Mouse (Mus musculus) midbrain, postnatal 0 days (tissue): ENCODE results near the gene Uncx. TPM values are rescaled to one million over a fixed set of nuclear protein-coding genes. Genes with fewer than 3 reads are reported as not detected.

ENCODE experiments used
- ATAC-seq: fragments of 200-750 bp; cut with Nextera tagmentation; 2 replicates; pipeline ENCODE4 v1.8.0; 2017; ENCODE audit warnings: moderate number of reproducible peaks, mild to moderate bottlenecking, moderate TSS enrichment, moderate library complexity; ENCODE audit not compliant: low FRiP score
- DNase-seq: peaks from one replicate; pipeline ENCODE4 v3.0.0-alpha.2; 2015; ENCODE audit warnings: low spot score
- H3K27ac ChIP-seq: fragments of 300-500 bp; sonication (generic); 2 replicates; pipeline ENCODE4 v1.5.1; 2014; ENCODE audit warnings: low read depth, mild to moderate bottlenecking, low read length, mixed read lengths
- H3K27me3 ChIP-seq: fragments of 300-500 bp; sonication (generic); 2 replicates; pipeline ENCODE4 v1.6.1; 2014; ENCODE audit warnings: low read length, control low read depth, mixed read lengths; ENCODE audit not compliant: insufficient read depth
- H3K36me3 ChIP-seq: fragments of 300-500 bp; sonication (generic); 2 replicates; pipeline ENCODE4 v1.6.1; 2014; ENCODE audit warnings: low read length, control low read depth, mixed read lengths; ENCODE audit not compliant: insufficient read depth
- H3K4me1 ChIP-seq: fragments of 300-500 bp; sonication (generic); 2 replicates; pipeline ENCODE4 v1.6.1; 2014; ENCODE audit warnings: mild to moderate bottlenecking, control low read depth, antibody characterized with exemption, low read length, mixed read lengths; ENCODE audit not compliant: insufficient read depth
- H3K4me2 ChIP-seq: fragments of 300-500 bp; sonication (generic); 2 replicates; pipeline ENCODE4 v1.6.1; 2014; ENCODE audit warnings: low read depth, mild to moderate bottlenecking, low read length, mixed read lengths; ENCODE audit not compliant: poor library complexity, severe bottlenecking
- H3K4me3 ChIP-seq: fragments of 300-500 bp; sonication (generic); 2 replicates; pipeline ENCODE4 v1.5.1; 2014; ENCODE audit warnings: low read depth, mild to moderate bottlenecking, low read length, moderate library complexity
- H3K9ac ChIP-seq: fragments of 300-500 bp; sonication (generic); replicated peaks from 2 replicates; pipeline ENCODE4 v1.6.1; 2014; ENCODE audit warnings: mild to moderate bottlenecking, low read length, moderate library complexity, mixed read lengths; ENCODE audit not compliant: poor library complexity, severe bottlenecking
- H3K9me3 ChIP-seq: fragments of 300-500 bp; sonication (generic); 2 replicates; pipeline ENCODE4 v1.6.1; 2016; ENCODE audit warnings: low read length, control low read depth
- CTCF ChIP-seq: IDR thresholded peaks from 2 replicates; pipeline ENCODE4 v1.5.1; 2016; ENCODE audit warnings: antibody characterized with exemption, mild to moderate bottlenecking
- WGBS: fragments of 180-500 bp; shearing (Covaris S2); extraction: QIAGEN DNeasy Blood & Tissue Kit; methylation state at CpG from one replicate; pipeline ENCODE4 v1.1.7; 2014; 5-methylcytosine and 5-hydroxymethylcytosine counted together
- polyA plus RNA-seq: library from polyadenylated mRNA; unstranded; fragments of >200 nt; fragmentation: Nextera tagmentation; extraction: Ambion mirVana; gene quantifications from 2 replicates; pipeline ENCODE4 v1.2.1, GENCODE M21; 2015
- total RNA-seq: library from RNA; depleted of rRNA; stranded (reverse); fragments of >200 nt; gene quantifications from 2 replicates; pipeline ENCODE4 v1.2.3, GENCODE M21; 2014

The Uncx gene
- total and polyA plus RNA-seq, 2 experiments from 2014 or later = 20.0 to 24.3 TPM

- ATAC-seq (no peak; the same call in 1 of the 2 replicates), DNase-seq (peak; percentile 82)
- Histone ChIP-seq H3K4me3 (no peak overlapping the region), H3K9me3 (no peaks in the 10 kb centered on the region), H3K4me1 (no peaks in the 10 kb centered on the region), H3K36me3 (no peaks in the 10 kb centered on the region), H3K9ac (no peak overlapping the region), H3K27me3 (peaks cover 2% of the 10 kb centered on the region; the same call in 1 of the 2 replicates), H3K4me2 (no peak overlapping the region), H3K27ac (no peak overlapping the region)
- peak; percentile 81 for TF ChIP-seq CTCF
- 6% methylated on average over 11 of the region's 14 CpGs for WGBS
Observed at GRCm38 (mm10) chr5:139505073-139505606, 38.2 kb upstream of the Uncx start.

GRCm38 (mm10) chr5:139506207-139506606 lies 37.1 kb upstream of the Uncx start:
- no peaks in the 10 kb centered on the region for H3K9me3 ChIP-seq
- no peak overlapping the region for H3K27ac ChIP-seq
- H3K9ac ChIP-seq = no peak overlapping the region
- no peaks in the 10 kb centered on the region for H3K4me1 ChIP-seq
- WGBS = 24% methylated on average over 5 of the region's 5 CpGs
- ATAC-seq (no peak), DNase-seq (no peak)
- H3K36me3 ChIP-seq = no peaks in the 10 kb centered on the region
- no peak overlapping the region for H3K4me2 ChIP-seq
- no peak for TF ChIP-seq CTCF
- H3K4me3 ChIP-seq = no peak overlapping the region
- H3K27me3 ChIP-seq = peaks cover 2% of the 10 kb centered on the region; the same call in 1 of the 2 replicates

- ATAC-seq (no peak), DNase-seq (peak; percentile 47)
- H3K27me3 ChIP-seq = no peaks in the 10 kb centered on the region
- WGBS = 15% methylated on average over 17 of the region's 17 CpGs
- H3K9ac ChIP-seq = no peak overlapping the region
- H3K4me1 ChIP-seq = no peaks in the 10 kb centered on the region
- no peaks in the 10 kb centered on the region for H3K36me3 ChIP-seq
- peak; percentile 67 for TF ChIP-seq CTCF
- H3K27ac ChIP-seq = no peak overlapping the region
- H3K9me3 ChIP-seq = no peaks in the 10 kb centered on the region
- H3K4me2 ChIP-seq = no peak overlapping the region; the same call in 1 of the 2 replicates
- 0 out of 2 replicates have a peak overlapping the region, but pooled peaks have one; percentile 1 for H3K4me3 ChIP-seq
Observed at GRCm38 (mm10) chr5:139510682-139511366, 32.5 kb upstream of the Uncx start.

- H3K4me3 ChIP-seq = no peak overlapping the region
- DNase-seq = no peak
- no peaks in the 10 kb centered on the region for H3K36me3 ChIP-seq
- H3K9ac ChIP-seq = no peak overlapping the region
- 90% methylated on average over 4 of the region's 4 CpGs for WGBS
- no peaks in the 10 kb centered on the region for H3K9me3 ChIP-seq
- TF ChIP-seq CTCF = no peak
- H3K4me2 ChIP-seq = no peak overlapping the region
- no peaks in the 10 kb centered on the region for H3K27me3 ChIP-seq
- H3K4me1 ChIP-seq = no peaks in the 10 kb centered on the region
- no peak for ATAC-seq
- no peak overlapping the region for H3K27ac ChIP-seq
Observed at GRCm38 (mm10) chr5:139512201-139512600, 31.1 kb upstream of the Uncx start.

- ATAC-seq (no peak), DNase-seq (no peak)
- TF ChIP-seq CTCF = no peak
- Histone ChIP-seq H3K9me3 (no peaks in the 10 kb centered on the region), H3K4me1 (no peaks in the 10 kb centered on the region), H3K4me3 (no peak overlapping the region), H3K27ac (no peak overlapping the region), H3K27me3 (no peaks in the 10 kb centered on the region), H3K36me3 (no peaks in the 10 kb centered on the region), H3K9ac (no peak overlapping the region), H3K4me2 (no peak overlapping the region)
- 35% methylated on average over 11 of the region's 11 CpGs for WGBS
Observed at GRCm38 (mm10) chr5:139516281-139516680, 27.0 kb upstream of the Uncx start.

- no peaks in the 10 kb centered on the region for H3K36me3 ChIP-seq
- ATAC-seq = no peak
- no peaks in the 10 kb centered on the region for H3K9me3 ChIP-seq
- no peak for DNase-seq
- H3K27ac ChIP-seq = no peak overlapping the region
- H3K4me1 ChIP-seq = no peaks in the 10 kb centered on the region
- no peaks in the 10 kb centered on the region for H3K27me3 ChIP-seq
- no peak overlapping the region for H3K4me3 ChIP-seq
- H3K4me2 ChIP-seq = no peak overlapping the region
- WGBS = 37% methylated on average over 14 of the region's 14 CpGs
- no peak for TF ChIP-seq CTCF
- H3K9ac ChIP-seq = no peak overlapping the region; the same call in 1 of the 2 replicates
Observed at GRCm38 (mm10) chr5:139520069-139520834, 23.0 kb upstream of the Uncx start.
